Mouse (Mus musculus) lung, postnatal 36 days (tissue): ENCODE measurements around the gene Cabp4.

Experiments
- DNase-seq: peaks from one replicate; pipeline ENCODE4 v3.0.0; 2022; ENCODE audit warnings: mixed read lengths

Gene Cabp4

DNA sequence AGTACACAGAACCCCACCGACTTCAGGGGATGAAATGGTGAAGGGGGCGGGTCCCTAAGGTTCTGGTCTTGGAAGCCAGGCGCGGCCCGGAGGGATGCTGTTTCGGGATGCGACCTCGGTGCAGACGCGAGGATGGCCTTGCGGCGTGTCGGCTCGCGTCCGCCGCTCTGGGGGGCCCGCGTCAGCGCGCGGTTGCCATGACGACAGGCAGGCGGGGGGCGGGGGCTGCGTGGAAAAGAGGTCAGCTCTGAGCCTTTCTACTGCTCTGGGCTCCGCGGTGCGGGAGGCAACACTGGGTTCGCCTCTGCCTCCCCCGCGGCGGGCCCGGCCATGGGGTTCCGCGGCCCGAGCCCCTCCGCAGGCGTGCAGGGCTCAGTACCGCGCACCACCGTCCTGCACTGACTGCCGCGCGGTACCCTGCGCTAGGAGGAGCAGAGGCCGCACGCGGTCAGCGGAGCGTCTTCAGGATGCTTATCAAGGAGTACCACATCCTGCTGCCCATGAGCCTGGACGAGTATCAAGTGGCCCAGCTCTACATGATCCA, 43.0 kb downstream of the Cabp4 start:
- no peak for DNase-seq

DNA sequence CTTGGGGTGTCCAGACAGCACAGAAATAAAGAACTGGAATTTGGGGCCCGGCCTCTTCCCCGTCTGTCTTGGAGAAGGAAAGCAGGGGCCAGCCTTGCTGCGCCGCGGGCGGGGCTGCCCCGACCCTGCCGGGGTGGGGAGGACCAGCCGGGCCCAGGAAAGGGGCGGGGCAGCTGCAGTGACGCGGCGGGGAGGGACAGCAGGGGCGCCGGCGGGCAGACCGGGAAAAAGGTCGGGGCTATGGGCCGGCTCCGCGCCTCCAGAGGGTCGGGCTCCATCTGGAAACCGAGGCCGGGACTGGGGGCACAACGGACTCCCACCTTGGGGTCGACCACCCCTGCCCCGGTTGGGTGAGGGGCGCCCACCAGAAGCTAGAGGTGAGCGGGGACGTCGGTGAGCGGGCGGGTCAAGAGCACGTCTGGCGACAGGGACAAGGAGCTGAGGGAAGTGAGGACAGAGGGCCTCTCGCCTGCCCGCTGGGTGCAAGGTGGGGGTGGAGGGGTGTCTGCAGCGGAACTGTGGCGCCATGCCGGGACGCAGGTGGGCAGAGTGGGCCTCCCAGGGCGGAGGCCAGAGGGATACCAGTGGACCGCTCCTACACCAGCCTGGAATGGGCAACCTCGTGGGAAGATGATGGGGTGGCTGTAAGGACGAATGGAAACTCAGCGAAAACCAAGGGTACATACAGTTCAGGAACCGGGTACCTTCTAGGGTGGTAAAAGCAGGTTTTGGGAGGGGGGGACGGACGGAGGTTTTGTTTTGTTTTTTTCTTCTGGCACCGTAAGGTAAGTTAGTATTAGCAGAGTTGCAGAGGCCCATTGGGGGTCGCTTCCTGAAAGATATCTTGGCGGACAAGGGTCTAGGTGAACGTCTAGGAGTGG, 43.8 kb downstream of the Cabp4 start, which contains the start of gene Pitpnm1:
Gene Pitpnm1, plus strand, starts transcription at position 162 of the 881 bp plus-strand sequence.
- DNase-seq = peak; percentile 87

DNA sequence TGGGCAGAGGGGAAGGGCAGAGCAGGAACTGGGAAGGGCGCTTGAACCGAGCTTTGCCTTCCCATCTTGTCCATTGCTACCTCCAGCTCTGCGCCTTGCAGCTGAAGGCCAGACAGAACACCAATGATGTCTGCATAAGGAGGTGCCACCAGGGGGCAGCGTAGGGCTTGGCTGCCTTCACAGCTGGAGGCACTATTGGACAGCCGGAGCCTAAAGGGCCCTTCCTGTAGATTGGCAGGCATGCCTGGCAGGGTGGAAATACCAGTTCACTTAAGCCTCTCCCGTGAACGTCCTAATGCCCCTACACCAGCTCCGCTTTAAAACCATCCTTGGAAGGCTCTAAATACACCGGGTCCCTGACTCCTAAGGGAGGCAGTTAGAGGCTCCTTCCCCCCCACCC, 44.8 kb downstream of the Cabp4 start:
- DNase-seq = peak; percentile 98

DNA sequence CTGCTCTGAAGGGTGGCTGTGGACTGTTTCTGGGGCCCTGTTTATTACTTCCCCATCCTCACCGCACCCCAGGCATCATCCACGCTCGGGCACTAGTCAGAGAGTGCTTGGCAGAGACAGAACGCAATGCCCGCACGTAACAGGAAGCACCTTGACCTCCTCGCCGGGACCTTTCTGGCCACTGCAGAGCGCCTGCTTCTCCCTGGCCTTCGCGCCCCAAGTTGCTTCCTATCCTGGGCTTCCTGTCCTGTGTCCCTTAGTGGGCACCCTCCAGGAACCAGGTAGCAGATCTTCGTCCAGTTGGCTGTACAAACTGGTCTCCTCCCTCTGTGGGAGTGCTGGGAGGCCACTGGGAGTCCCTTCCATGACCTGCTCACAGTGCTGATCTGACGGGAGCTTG, 45.4 kb downstream of the Cabp4 start:
- DNase-seq = no peak

DNA sequence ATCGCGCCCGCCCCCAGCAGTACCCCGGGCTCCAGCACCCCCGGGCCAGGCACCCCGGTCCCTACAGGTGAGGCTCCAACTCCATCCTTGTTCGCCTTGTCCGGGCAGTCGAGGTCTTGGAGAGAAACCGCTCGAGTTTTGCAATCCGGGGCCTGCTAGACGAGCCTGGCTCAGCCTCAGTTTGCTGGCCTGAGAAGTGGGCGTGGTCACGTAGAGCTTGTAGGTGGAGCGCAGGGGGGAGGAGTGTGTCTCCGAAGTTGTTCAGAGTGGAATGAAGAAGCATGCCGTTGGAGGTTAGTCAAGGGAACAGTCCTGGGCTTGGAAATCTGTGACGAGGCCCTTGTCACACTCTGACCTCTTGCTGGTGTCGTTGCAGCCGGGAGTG, 46.4 kb downstream of the Cabp4 start:
- DNase-seq = peak; percentile 95

DNA sequence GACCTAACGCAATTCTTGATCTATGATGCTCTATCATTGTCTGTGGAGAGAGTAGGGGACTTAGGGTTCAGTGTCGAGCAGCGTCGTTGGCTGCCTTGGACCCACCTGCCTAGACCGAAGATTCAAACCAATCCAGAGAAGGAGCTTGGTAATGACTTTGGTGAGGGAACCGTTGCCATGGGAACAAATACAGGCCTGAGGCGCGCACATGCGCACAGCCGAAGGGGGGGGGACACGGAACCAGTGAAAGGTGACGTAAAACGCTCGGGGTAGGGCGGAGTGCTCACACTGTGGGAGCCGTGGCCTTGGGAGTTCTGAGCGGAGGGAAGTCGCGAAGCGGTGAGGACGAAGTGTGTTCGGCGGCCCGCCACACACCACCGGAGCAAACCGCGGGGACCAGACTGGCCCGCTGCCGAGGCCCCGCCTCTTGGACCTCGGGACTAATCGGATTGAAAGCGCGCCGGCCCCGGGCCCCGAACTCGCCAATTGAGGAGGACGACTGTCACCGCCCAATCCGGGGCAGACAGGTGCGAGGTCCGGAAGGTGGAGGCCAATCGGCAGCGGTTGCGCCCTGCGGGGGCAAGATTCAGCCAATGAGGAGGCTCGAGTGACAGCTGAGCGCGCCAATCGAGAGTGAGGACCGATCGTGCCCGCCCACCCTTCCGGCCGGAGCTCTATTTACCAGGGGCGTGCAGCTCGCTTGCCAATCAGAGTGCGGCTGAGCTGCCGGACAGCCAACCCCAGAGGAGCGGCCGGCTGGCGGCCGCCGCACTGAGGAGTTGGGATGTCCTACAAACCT, 47.0 kb downstream of the Cabp4 start, which contains the start of gene Cdk2ap2:
Gene Cdk2ap2, plus strand, starts transcription at position 541 of the 799 bp plus-strand sequence.
- DNase-seq = peak; percentile 100

DNA sequence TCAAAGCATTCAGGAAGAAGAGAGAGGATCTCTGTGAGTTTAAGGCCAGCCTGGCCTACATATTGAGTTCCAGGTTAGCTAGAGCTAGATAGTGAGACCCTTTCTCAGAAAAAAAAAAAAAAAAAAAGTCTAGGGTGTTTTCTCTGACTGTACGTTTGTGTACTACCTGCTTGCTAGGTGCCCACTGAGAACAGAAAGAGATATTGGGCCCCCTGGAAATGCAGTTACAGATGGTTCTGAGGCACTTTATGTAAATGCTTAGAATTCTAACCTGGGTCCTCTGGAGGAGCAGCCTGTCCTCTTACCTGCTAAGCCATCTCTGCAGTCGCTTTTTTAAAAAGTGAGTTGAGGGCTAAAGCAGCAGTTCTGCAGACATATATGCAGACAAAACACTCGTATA, 48.0 kb downstream of the Cabp4 start:
- no peak for DNase-seq

DNA sequence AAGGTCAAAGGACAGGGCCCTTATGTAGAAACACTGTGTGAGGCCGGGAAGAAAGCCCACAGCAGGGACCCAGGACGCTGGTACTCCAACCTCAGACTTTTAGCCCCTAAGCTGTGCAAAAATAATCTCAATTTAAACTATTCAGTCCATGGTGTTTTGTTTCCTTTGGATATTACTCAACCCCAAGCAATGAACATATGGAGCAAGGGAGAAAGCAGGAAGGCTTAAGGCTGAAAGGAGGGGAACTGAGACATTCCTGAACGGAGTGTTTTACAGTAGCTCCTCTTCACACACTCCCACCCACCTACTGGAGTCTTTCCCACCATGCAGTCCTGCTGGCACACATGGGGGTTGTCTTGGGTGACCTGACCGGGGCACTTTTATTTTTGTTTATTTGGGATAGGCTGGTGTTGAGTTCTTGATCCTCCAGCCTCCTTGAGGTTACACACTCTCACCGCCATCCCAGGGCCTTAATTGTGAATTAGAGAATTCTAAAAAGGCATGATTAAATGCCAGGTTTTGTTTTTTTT, 49.0 kb downstream of the Cabp4 start:
- no peak for DNase-seq

DNA sequence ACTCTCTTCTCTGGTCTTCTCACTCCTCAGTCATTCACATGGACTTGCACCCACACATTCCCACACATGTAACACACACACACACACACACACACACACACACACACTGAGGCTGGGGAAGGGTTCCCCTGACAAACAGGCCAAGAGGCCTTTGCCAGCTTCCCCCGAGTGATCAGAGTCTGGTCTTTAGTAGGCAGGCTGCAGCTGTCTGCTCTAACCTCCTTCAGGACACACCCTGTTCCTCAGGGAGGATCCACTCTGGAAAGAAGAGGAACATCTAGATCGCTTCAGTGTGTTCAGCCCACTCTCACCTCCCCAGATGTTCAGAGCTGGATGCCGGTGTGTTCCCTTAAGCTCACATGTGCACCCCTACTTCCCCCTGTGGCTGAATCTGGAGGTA, 49.5 kb downstream of the Cabp4 start:
- DNase-seq = no peak

DNA sequence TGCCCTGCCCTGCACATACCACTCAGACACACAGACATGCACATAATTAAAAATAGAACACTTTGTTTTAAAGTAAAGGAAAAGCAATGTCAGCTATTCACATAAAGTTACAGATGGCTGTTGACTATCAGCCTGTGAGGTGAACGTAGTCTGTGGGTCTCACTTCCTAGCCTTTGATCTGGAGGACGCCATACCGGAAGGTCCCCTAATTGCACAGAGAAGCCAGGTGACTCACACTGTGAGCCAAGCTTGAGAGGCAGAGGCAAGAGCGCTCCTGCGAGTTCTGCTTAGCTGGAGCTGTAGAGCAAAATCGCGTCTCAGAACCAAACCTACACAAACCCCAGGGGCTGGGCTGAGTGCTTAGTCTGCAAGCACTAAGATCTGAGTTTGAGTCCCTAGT, 50.1 kb downstream of the Cabp4 start:
- no peak for DNase-seq

DNA sequence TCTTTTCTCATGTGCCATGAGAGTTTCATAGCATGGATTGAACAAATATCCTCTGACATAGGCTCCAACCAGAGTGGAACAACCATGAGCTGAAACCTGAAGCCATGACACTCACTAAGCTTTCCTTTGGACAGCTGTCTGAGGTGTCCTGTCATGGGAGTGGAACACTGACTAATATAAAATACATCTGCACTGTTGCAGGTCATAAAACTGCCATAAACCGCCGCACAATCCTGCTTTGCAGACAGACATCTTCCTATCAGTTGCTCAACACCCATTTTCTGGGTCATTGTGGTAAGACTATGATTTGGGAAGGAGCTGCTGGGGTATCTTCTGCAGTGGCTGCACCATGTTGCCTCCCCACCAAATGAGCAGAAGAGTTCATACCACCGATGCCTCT, 51.1 kb downstream of the Cabp4 start:
- DNase-seq = no peak

DNA sequence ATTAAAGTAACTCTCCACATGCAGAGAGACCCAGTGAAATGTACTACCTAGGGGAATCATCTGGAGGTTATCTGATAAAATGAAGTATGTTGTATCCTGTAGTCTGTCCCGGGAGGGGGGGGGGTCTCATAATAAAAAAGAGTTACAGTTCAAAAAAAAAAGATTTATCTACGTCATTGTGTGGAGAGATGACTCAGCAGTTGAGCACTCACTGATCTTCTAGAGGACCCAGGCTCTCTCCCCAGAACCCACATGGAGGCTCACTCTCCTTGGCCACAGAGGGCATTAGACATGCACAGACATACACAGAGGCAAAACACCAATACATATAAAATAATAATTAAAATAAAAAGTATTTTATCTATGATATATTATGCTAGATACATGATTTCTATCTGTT, 52.5 kb downstream of the Cabp4 start:
- no peak for DNase-seq

DNA sequence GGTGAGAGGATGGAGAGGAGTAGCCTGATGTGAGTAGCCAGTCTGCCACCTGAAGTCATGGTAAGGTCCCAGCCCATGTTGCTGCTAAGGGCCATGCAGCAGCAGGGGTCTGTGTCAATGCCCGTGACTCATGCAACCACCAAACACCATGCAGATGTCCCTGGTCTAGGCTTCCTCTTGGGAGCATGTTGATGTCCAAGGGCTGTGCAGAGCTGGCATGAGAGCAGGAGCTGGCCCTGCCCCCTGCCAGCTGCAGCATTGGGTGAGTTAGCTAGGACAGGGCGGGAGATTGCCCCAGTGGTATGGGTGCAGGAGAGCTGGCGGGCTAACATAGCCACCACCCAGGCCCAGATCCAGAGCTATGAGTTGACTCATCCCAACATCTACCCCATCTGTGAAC, 53.4 kb downstream of the Cabp4 start:
- no peak for DNase-seq

DNA sequence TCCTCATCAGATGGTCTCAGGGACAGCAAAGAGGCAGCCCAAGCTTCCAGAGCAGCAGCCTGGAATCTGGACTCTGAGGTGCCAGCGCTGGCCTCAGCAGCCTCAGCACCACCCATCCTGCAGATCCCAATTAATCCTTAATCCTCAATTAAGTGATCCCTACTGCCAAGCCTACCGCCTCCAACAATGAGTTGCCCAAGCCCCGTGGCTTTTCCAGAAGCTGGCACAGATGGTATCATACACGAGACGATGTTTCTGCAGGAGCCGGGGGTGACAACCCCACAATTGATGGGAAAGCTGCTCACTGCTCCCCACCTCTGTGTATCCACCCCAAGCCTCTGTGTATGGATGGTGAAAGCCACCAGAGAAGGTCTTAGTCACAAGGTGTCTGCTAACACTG, 54.7 kb downstream of the Cabp4 start:
- DNase-seq = no peak

DNA sequence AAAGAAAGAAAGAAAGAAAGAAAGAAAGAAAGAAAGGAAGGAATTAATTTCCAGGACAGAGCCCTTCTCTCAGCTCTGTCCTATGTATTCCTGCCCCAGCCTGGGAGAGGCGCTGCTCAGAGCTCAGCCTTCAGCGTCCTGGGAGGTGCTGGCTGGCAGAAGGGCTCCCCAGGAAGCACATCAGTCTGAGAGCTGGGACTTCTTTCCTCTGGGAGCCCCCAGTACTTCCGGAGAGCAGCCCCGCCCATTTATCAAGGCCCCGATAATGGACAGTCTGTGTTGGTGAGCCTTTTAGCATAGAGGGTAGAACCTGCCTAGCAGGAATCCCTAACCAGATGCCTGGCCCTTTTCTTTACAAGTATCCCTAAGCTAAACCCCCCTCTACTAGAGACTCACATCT, 55.7 kb downstream of the Cabp4 start:
- DNase-seq = no peak

DNA sequence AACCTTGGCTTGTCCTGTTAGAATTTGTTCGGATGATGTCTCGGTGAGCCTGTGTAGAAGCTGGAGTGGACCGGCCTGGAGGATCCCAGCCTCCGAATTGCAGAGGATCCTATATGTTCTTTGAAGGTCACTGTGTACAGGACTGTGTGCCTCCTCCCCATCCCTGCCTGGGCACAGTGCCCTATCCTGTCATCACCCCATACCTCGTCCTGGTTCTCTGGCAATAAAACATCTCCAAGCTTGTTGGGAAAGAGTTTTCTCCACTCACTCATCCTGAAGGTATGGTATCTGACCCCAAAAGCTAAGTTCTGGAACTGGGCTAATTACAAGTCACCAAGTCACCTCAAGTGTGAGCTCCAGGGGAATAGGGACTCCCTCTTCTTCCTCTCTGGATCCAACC, 56.7 kb downstream of the Cabp4 start:
- DNase-seq = no peak

DNA sequence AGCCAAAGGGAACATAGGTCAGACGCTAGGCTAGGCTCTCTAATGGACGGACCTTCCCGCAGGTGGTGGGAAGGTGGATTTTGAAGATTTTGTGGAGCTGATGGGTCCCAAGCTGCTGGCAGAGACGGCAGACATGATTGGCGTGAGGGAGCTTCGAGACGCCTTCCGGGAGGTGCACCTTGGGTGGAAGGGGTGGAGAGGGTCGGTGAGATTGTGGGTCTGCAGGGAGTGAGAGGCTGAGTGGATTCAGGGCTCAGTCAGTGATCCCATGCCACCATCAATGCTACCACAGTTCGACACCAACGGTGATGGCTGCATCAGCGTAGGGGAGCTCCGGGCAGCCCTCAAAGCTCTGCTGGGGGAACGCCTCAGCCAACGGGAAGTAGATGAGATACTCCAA, 57.7 kb downstream of the Cabp4 start:
- DNase-seq = no peak
